Mouse (Mus musculus) spleen, postnatal 36 days (tissue): Measurements from ENCODE around the gene 1700037H04Rik.
A peak's percentile ranks its signal among the peaks of the same experiment; 100 is the strongest.

ENCODE experiments used
- DNase-seq, 2 experiments: peaks; one replicate each; pipeline ENCODE4 v3.0.0; 2022; ENCODE audit warnings: low spot score in 2 of 2, mixed read lengths in 1 of 2

Gene 1700037H04Rik

GRCm38 (mm10) chr2:131179246-131179886 lies 19.5 kb upstream of the 1700037H04Rik start:
- peak; percentile 36 to 47 for DNase-seq

- DNase-seq, result no peak
Measured at GRCm38 (mm10) chr2:131178828-131179245, 19.0 kb upstream of the 1700037H04Rik start.

- DNase-seq, result no peak
Measured at GRCm38 (mm10) chr2:131177932-131178331, 18.1 kb upstream of the 1700037H04Rik start.

GRCm38 (mm10) chr2:131176491-131176890 lies 16.6 kb upstream of the 1700037H04Rik start:
- DNase-seq, result no peak

GRCm38 (mm10) chr2:131175945-131176309 lies 16.0 kb upstream of the 1700037H04Rik start:
- no peak for DNase-seq

GRCm38 (mm10) chr2:131175286-131175944 lies 15.5 kb upstream of the 1700037H04Rik start:
- DNase-seq, result no peak

- peak; percentile 66 to 75 for DNase-seq
Measured at GRCm38 (mm10) chr2:131174700-131175099, 14.8 kb upstream of the 1700037H04Rik start.

- no peak for DNase-seq
Measured at GRCm38 (mm10) chr2:131172322-131172721, 12.4 kb upstream of the 1700037H04Rik start.

- peak; percentile 67 for DNase-seq
Measured at GRCm38 (mm10) chr2:131171401-131172104, 11.7 kb upstream of the 1700037H04Rik start.

- DNase-seq, result no peak
Measured at GRCm38 (mm10) chr2:131170936-131171335, 11.1 kb upstream of the 1700037H04Rik start.

- DNase-seq, result no peak
Measured at GRCm38 (mm10) chr2:131168914-131169313, 9.0 kb upstream of the 1700037H04Rik start.

- no peak for DNase-seq
Measured at GRCm38 (mm10) chr2:131167984-131168383, 8.1 kb upstream of the 1700037H04Rik start.

- DNase-seq, result no peak
Measured at GRCm38 (mm10) chr2:131166172-131166571, 6.3 kb upstream of the 1700037H04Rik start.

GRCm38 (mm10) chr2:131163924-131164323 lies 4.0 kb upstream of the 1700037H04Rik start:
- DNase-seq, result no peak

- peak in 1 of 2 experiments; percentile 23 for DNase-seq
Measured at GRCm38 (mm10) chr2:131160671-131161111, 810 bp upstream of the 1700037H04Rik start.

GRCm38 (mm10) chr2:131159491-131159910 lies 380 bp downstream of the 1700037H04Rik start:
- DNase-seq, result peak; percentile 46 to 63

GRCm38 (mm10) chr2:131156987-131157386 lies 2.9 kb downstream of the 1700037H04Rik start:
- DNase-seq, result no peak

GRCm38 (mm10) chr2:131154036-131154435 lies 5.8 kb downstream of the 1700037H04Rik start:
- DNase-seq, result no peak

GRCm38 (mm10) chr2:131152166-131152730 lies 7.6 kb downstream of the 1700037H04Rik start:
- DNase-seq, result peak; percentile 25 to 60

- no peak for DNase-seq
Measured at GRCm38 (mm10) chr2:131149254-131149578, 10.7 kb downstream of the 1700037H04Rik start.

- no peak for DNase-seq
Measured at GRCm38 (mm10) chr2:131148353-131149253, 11.3 kb downstream of the 1700037H04Rik start.
